Mouse (Mus musculus) C2C12 (cell line): ENCODE data around the gene Rell1.

ENCODE experiments used
- CTCF ChIP-seq: IDR thresholded peaks from one replicate; pipeline ENCODE4 v1.5.1; 2011; ENCODE audit not compliant: control insufficient read depth, insufficient read depth, insufficient read length
- MAX ChIP-seq: IDR thresholded peaks from one replicate; pipeline ENCODE4 v1.6.1; 2011; ENCODE audit warnings: mild to moderate bottlenecking, control low read depth
- MYOG ChIP-seq: IDR thresholded peaks from one replicate; pipeline ENCODE4 v1.6.1; 2011; ENCODE audit not compliant: control insufficient read depth, insufficient read length; ENCODE audit errors: extremely low read depth

DNA sequence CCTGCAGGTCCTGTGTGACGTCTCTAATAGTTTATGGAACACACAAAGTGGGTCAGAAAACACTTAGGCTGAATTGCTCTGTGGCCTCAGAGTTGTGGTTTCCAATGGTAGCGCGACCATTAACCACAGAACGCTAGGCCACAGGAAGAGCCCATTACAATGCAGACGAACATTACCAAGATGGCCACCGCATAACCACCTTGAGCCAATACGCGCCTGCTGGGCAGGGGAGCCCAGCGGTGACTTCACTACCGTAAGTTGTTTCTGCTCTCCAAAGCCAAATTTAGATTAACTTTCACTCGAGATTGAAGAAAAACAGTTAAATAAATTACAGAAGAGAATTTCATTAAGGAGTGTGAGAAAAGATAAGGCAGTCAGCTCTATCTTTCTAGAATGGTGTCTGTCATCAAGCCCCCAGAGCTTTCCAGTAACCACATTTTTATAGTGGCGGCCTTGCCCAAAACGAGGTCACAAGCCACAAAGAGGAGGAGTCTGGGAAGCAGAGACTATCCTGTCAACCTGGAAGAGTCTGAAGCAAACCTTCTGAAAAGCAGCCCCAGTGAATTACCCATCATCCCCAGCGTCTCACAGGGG lies 43.6 kb downstream of the Rell1 start:
- no peak for TF ChIP-seq CTCF
- no peak for TF ChIP-seq MYOG
- TF ChIP-seq MAX = no peak
